Mouse (Mus musculus) liver, postnatal 0 days (tissue): ENCODE results near the gene Hoxb3.

Experiments
- CTCF ChIP-seq: sonication (generic); IDR thresholded peaks from 2 replicates; pipeline ENCODE4 v1.5.1; 2016; ENCODE audit warnings: antibody characterized with exemption, low read depth
- EP300 ChIP-seq: IDR thresholded peaks from 2 replicates; pipeline ENCODE4 v1.6.1; 2016; ENCODE audit warnings: antibody characterized with exemption, low read depth, mild to moderate bottlenecking

GRCm38 (mm10) chr11:96305505-96306182 lies 17.5 kb upstream of the Hoxb3 start:
- TF ChIP-seq CTCF (no peak), EP300 (no peak)
